Mouse (Mus musculus): Measurements from ENCODE around the gene Stip1. TPM values are rescaled to one million over a fixed set of nuclear protein-coding genes. Genes with fewer than 3 reads are reported as not detected.

Stip1 gene
- 103 and 104 TPM in 2 replicates for polyA plus RNA-seq (2015; fragmentation: Nextera tagmentation; extraction: Ambion mirVana)

GRCm38 (mm10) chr19:7039841-7040636, at the start of gene Stip1:
TSS of gene Stip1 (minus strand) at chr19:7039967.
- Histone ChIP-seq H3K4me1 (ENCODE audit: control insufficient read depth, low read depth, low read length) (peaks cover 25% of the 10 kb centered on the region), H3K27me3 (ENCODE audit: control insufficient read depth, insufficient read depth, low read depth, low read length) (no peaks in the 10 kb centered on the region), H3K9ac (ENCODE audit: low read depth, low read length) (peak within 1 kb of the TSS; percentile 96), H3K4me3 (ENCODE audit: low read depth, low read length) (peak within 1 kb of the TSS; percentile 94), H3K36me3 (ENCODE audit: control insufficient read depth, insufficient read depth) (peaks cover 4% of the 10 kb centered on the region; the same call in 1 of the 2 replicates), H3K4me2 (ENCODE audit: low read depth, low read length) (peak within 1 kb of the TSS; percentile 94), H3K27ac (ENCODE audit: low read length) (peak within 1 kb of the TSS; percentile 93), H3K9me3 (replicated peaks; ENCODE audit: control insufficient read depth, low read length) (no peaks in the 10 kb centered on the region)
- 0% methylated on average over 49 of the region's 49 CpGs for WGBS (ENCODE audit: insufficient replicate concordance)
- peak; percentile 96 for ATAC-seq (ENCODE audit: low read depth)

- no peaks in the 10 kb centered on the region for H3K4me1 ChIP-seq (ENCODE audit: control insufficient read depth, low read depth, low read length)
- ATAC-seq (ENCODE audit: low read depth) = no peak
These were observed 49.3 kb upstream of the Stip1 start for GRCm38 (mm10) chr19:7089050-7089449.

GRCm38 (mm10) chr19:7088558-7088957, 48.8 kb upstream of the Stip1 start:
- Histone ChIP-seq H3K4me3 (ENCODE audit: low read depth, low read length) (no peak overlapping the region), H3K27ac (ENCODE audit: low read length) (no peak overlapping the region), H3K9me3 (replicated peaks; ENCODE audit: control insufficient read depth, low read length) (no peaks in the 10 kb centered on the region), H3K27me3 (ENCODE audit: control insufficient read depth, insufficient read depth, low read depth, low read length) (peaks cover 7% of the 10 kb centered on the region; the same call in 1 of the 2 replicates), H3K9ac (ENCODE audit: low read depth, low read length) (no peak overlapping the region), H3K4me2 (ENCODE audit: low read depth, low read length) (no peak overlapping the region), H3K36me3 (ENCODE audit: control insufficient read depth, insufficient read depth) (no peaks in the 10 kb centered on the region), H3K4me1 (ENCODE audit: control insufficient read depth, low read depth, low read length) (no peaks in the 10 kb centered on the region)
- WGBS (ENCODE audit: insufficient replicate concordance) = 20% methylated on average over 9 of the region's 9 CpGs
- no peak for ATAC-seq (ENCODE audit: low read depth)

More at GRCm38 (mm10) chr19:7089050-7089449, 49.3 kb upstream of the Stip1 start:
- H3K36me3 ChIP-seq (ENCODE audit: control insufficient read depth, insufficient read depth) = no peaks in the 10 kb centered on the region
- no peak overlapping the region for H3K9ac ChIP-seq (ENCODE audit: low read depth, low read length)
- no peaks in the 10 kb centered on the region for H3K9me3 ChIP-seq (replicated peaks; ENCODE audit: control insufficient read depth, low read length)
- no peak overlapping the region for H3K4me3 ChIP-seq (ENCODE audit: low read depth, low read length)
- H3K27me3 ChIP-seq (ENCODE audit: control insufficient read depth, insufficient read depth, low read depth, low read length) = peaks cover 7% of the 10 kb centered on the region; the same call in 1 of the 2 replicates
- no peak overlapping the region for H3K4me2 ChIP-seq (ENCODE audit: low read depth, low read length)
- 47% methylated on average over 5 of the region's 5 CpGs for WGBS (ENCODE audit: insufficient replicate concordance)
- H3K27ac ChIP-seq (ENCODE audit: low read length) = no peak overlapping the region

GRCm38 (mm10) chr19:7084734-7085133, 45.0 kb upstream of the Stip1 start:
- H3K9me3 ChIP-seq (replicated peaks; ENCODE audit: control insufficient read depth, low read length) = no peaks in the 10 kb centered on the region
- H3K4me1 ChIP-seq (ENCODE audit: control insufficient read depth, low read depth, low read length) = no peaks in the 10 kb centered on the region
- no peak overlapping the region for H3K4me2 ChIP-seq (ENCODE audit: low read depth, low read length)
- no peak for ATAC-seq (ENCODE audit: low read depth)
- 73% methylated on average over 15 of the region's 15 CpGs for WGBS (ENCODE audit: insufficient replicate concordance)
- no peak overlapping the region for H3K4me3 ChIP-seq (ENCODE audit: low read depth, low read length)
- H3K27ac ChIP-seq (ENCODE audit: low read length) = no peak overlapping the region
- peaks cover 7% of the 10 kb centered on the region; the same call in 1 of the 2 replicates for H3K27me3 ChIP-seq (ENCODE audit: control insufficient read depth, insufficient read depth, low read depth, low read length)
- no peak overlapping the region for H3K9ac ChIP-seq (ENCODE audit: low read depth, low read length)
- no peaks in the 10 kb centered on the region for H3K36me3 ChIP-seq (ENCODE audit: control insufficient read depth, insufficient read depth)

- Histone ChIP-seq H3K36me3 (ENCODE audit: control insufficient read depth, insufficient read depth) (no peaks in the 10 kb centered on the region), H3K27me3 (ENCODE audit: control insufficient read depth, insufficient read depth, low read depth, low read length) (peaks cover 2% of the 10 kb centered on the region; the same call in 1 of the 2 replicates)
These were observed 43.4 kb upstream of the Stip1 start for GRCm38 (mm10) chr19:7083035-7083794.

GRCm38 (mm10) chr19:7081516-7082266, 41.9 kb upstream of the Stip1 start:
- no peak overlapping the region for H3K4me3 ChIP-seq (ENCODE audit: low read depth, low read length)
- H3K9me3 ChIP-seq (replicated peaks; ENCODE audit: control insufficient read depth, low read length) = no peaks in the 10 kb centered on the region
- no peaks in the 10 kb centered on the region for H3K4me1 ChIP-seq (ENCODE audit: control insufficient read depth, low read depth, low read length)
- H3K27ac ChIP-seq (ENCODE audit: low read length) = no peak overlapping the region
- no peaks in the 10 kb centered on the region for H3K36me3 ChIP-seq (ENCODE audit: control insufficient read depth, insufficient read depth)
- H3K27me3 ChIP-seq (ENCODE audit: control insufficient read depth, insufficient read depth, low read depth, low read length) = peaks cover 1% of the 10 kb centered on the region; the same call in 1 of the 2 replicates
- no peak for ATAC-seq (ENCODE audit: low read depth)
- 57% methylated on average over 7 of the region's 7 CpGs for WGBS (ENCODE audit: insufficient replicate concordance)
- no peak overlapping the region for H3K4me2 ChIP-seq (ENCODE audit: low read depth, low read length)
- no peak overlapping the region for H3K9ac ChIP-seq (ENCODE audit: low read depth, low read length)

More at GRCm38 (mm10) chr19:7083035-7083794, 43.4 kb upstream of the Stip1 start:
- 54% methylated on average over 14 of the region's 14 CpGs for WGBS (ENCODE audit: insufficient replicate concordance)
- ATAC-seq (ENCODE audit: low read depth) = no peak
- Histone ChIP-seq H3K9me3 (replicated peaks; ENCODE audit: control insufficient read depth, low read length) (no peaks in the 10 kb centered on the region), H3K4me1 (ENCODE audit: control insufficient read depth, low read depth, low read length) (no peaks in the 10 kb centered on the region), H3K27ac (ENCODE audit: low read length) (no peak overlapping the region), H3K4me2 (ENCODE audit: low read depth, low read length) (no peak overlapping the region), H3K9ac (ENCODE audit: low read depth, low read length) (no peak overlapping the region), H3K4me3 (ENCODE audit: low read depth, low read length) (no peak overlapping the region)

GRCm38 (mm10) chr19:7078271-7078670, 38.5 kb upstream of the Stip1 start:
- Histone ChIP-seq H3K27me3 (ENCODE audit: control insufficient read depth, insufficient read depth, low read depth, low read length) (no peaks in the 10 kb centered on the region), H3K4me1 (ENCODE audit: control insufficient read depth, low read depth, low read length) (no peaks in the 10 kb centered on the region), H3K4me2 (ENCODE audit: low read depth, low read length) (no peak overlapping the region), H3K9ac (ENCODE audit: low read depth, low read length) (no peak overlapping the region), H3K36me3 (ENCODE audit: control insufficient read depth, insufficient read depth) (no peaks in the 10 kb centered on the region), H3K27ac (ENCODE audit: low read length) (no peak overlapping the region), H3K4me3 (ENCODE audit: low read depth, low read length) (no peak overlapping the region), H3K9me3 (replicated peaks; ENCODE audit: control insufficient read depth, low read length) (no peaks in the 10 kb centered on the region)
- 71% methylated on average over 7 of the region's 7 CpGs for WGBS (ENCODE audit: insufficient replicate concordance)
- ATAC-seq (ENCODE audit: low read depth) = no peak

- Histone ChIP-seq H3K27ac (ENCODE audit: low read length) (no peak overlapping the region), H3K36me3 (ENCODE audit: control insufficient read depth, insufficient read depth) (no peaks in the 10 kb centered on the region), H3K4me3 (ENCODE audit: low read depth, low read length) (no peak overlapping the region), H3K9ac (ENCODE audit: low read depth, low read length) (no peak overlapping the region), H3K4me1 (ENCODE audit: control insufficient read depth, low read depth, low read length) (no peaks in the 10 kb centered on the region), H3K4me2 (ENCODE audit: low read depth, low read length) (no peak overlapping the region), H3K9me3 (replicated peaks; ENCODE audit: control insufficient read depth, low read length) (no peaks in the 10 kb centered on the region), H3K27me3 (ENCODE audit: control insufficient read depth, insufficient read depth, low read depth, low read length) (no peaks in the 10 kb centered on the region)
- 66% methylated on average over 9 of the region's 9 CpGs for WGBS (ENCODE audit: insufficient replicate concordance)
- ATAC-seq (ENCODE audit: low read depth) = no peak
These were observed 37.9 kb upstream of the Stip1 start for GRCm38 (mm10) chr19:7077666-7078065.
